Mouse (Mus musculus) liver, adult 2 months (tissue): ENCODE measurements around the gene Reck.

Experiments used
- CTCF ChIP-seq: fragments of 200-500 bp; IDR thresholded peaks from 2 replicates; pipeline ENCODE4 v1.5.1; 2011; ENCODE audit warnings: low read depth, low read length, control low read depth
- POLR2A ChIP-seq: fragments of 200-500 bp; IDR thresholded peaks from 2 replicates; pipeline ENCODE4 v1.6.1; 2011; ENCODE audit warnings: low read length, control low read depth; ENCODE audit not compliant: insufficient read depth; ENCODE audit errors: extremely low read depth

DNA sequence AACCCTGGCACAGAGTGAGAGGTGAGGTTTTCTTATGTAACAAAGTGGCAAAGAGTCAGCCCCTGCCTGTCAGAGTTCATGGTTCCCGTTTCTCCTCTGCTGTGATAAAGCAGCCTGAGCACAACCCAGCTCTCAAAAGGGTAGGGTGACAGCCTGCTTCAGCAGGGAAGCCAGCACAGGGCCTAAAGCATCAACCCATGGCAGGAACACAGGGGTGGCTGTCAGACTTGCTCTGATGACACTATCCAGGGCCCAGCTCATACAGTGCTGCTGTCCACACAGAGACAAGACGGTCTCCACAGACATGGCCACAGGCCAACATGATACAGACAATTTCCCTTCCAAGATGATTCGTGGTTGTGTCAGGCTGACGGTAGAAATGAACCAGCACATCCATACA, 56.5 kb downstream of the Reck start:
- TF ChIP-seq CTCF (no peak), POLR2A (no peak)
